Mouse (Mus musculus) lung, postnatal 0 days (tissue): Measurements from ENCODE around the gene E4f1.

Experiments used
- CTCF ChIP-seq: IDR thresholded peaks from 2 replicates; pipeline ENCODE4 v1.5.1; 2016; ENCODE audit warnings: antibody characterized with exemption, mild to moderate bottlenecking
- EP300 ChIP-seq: IDR thresholded peaks from 2 replicates; pipeline ENCODE4 v1.6.1; 2016; ENCODE audit warnings: antibody characterized with exemption, mild to moderate bottlenecking, control low read depth

GRCm38 (mm10) chr17:24441148-24441547, 29.0 kb downstream of the E4f1 start:
- TF ChIP-seq CTCF (peak; percentile 49), EP300 (no peak)
